Mouse (Mus musculus) liver, adult 2 months (tissue): ENCODE measurements around the gene Jagn1. TPM values are rescaled to one million over a fixed set of nuclear protein-coding genes. Genes with fewer than 3 reads are reported as not detected.

Experiments
- DNase-seq: peaks from one replicate; pipeline ENCODE4 v3.0.0-alpha.2; 2011; ENCODE audit warnings: low read depth, low spot score; ENCODE audit errors: extremely low read depth
- H3K27ac ChIP-seq: fragments of 200-500 bp; replicated peaks from 2 replicates; pipeline ENCODE4 v1.5.1; 2012; ENCODE audit warnings: low read depth, mild to moderate bottlenecking, control low read depth, inconsistent platforms, low read length; ENCODE audit not compliant: insufficient read depth
- H3K27me3 ChIP-seq: fragments of 200-500 bp; 2 replicates; pipeline ENCODE4 v1.6.1; 2012; ENCODE audit warnings: mild to moderate bottlenecking, moderate library complexity, low read length, inconsistent platforms; ENCODE audit not compliant: control insufficient read depth, insufficient read depth
- H3K36me3 ChIP-seq: fragments of 200-500 bp; 2 replicates; pipeline ENCODE4 v1.6.1; 2012; ENCODE audit warnings: low read length, inconsistent platforms; ENCODE audit not compliant: control insufficient read depth, insufficient read depth
- H3K4me1 ChIP-seq: fragments of 200-500 bp; 2 replicates; pipeline ENCODE4 v1.6.1; 2011; ENCODE audit warnings: low read length; ENCODE audit not compliant: control insufficient read depth, insufficient read depth
- H3K4me3 ChIP-seq: fragments of 200-500 bp; 2 replicates; pipeline ENCODE4 v1.5.1; 2011; ENCODE audit warnings: low read depth, mild to moderate bottlenecking, control low read depth, low read length, moderate library complexity; ENCODE audit not compliant: insufficient read depth
- H3K79me2 ChIP-seq: fragments of 200-500 bp; 2 replicates; pipeline ENCODE4 v1.6.1; 2012; ENCODE audit warnings: inconsistent platforms, mild to moderate bottlenecking, low read length, moderate library complexity; ENCODE audit not compliant: control insufficient read depth, insufficient read depth
- H3K9ac ChIP-seq: fragments of 200-500 bp; 2 replicates; pipeline ENCODE4 v1.6.1; 2012; ENCODE audit warnings: low read depth, mild to moderate bottlenecking, control low read depth, inconsistent platforms, low read length
- CTCF ChIP-seq: fragments of 200-500 bp; IDR thresholded peaks from 2 replicates; pipeline ENCODE4 v1.5.1; 2011; ENCODE audit warnings: low read depth, low read length, control low read depth
- POLR2A ChIP-seq: fragments of 200-500 bp; IDR thresholded peaks from 2 replicates; pipeline ENCODE4 v1.6.1; 2011; ENCODE audit warnings: low read length, control low read depth; ENCODE audit not compliant: insufficient read depth; ENCODE audit errors: extremely low read depth
- WGBS: fragments of 180-500 bp; shearing (Covaris S2); methylation state at CpG from one replicate; pipeline ENCODE4 v1.1.7; 2018; 5-methylcytosine and 5-hydroxymethylcytosine counted together
- polyA plus RNA-seq: library from polyadenylated mRNA; depleted of rRNA; stranded (reverse); fragments of >200 nt; gene quantifications from 2 replicates; pipeline ENCODE4 v1.2.3, GENCODE M21; 2012
- total RNA-seq: library from RNA; depleted of rRNA; stranded (reverse); fragments of >200 nt; gene quantifications from 2 replicates; pipeline ENCODE4 v1.2.3, GENCODE M21; 2014

Jagn1 gene
- total and polyA plus RNA-seq, 2 experiments = 20.2 to 61.5 TPM

DNA sequence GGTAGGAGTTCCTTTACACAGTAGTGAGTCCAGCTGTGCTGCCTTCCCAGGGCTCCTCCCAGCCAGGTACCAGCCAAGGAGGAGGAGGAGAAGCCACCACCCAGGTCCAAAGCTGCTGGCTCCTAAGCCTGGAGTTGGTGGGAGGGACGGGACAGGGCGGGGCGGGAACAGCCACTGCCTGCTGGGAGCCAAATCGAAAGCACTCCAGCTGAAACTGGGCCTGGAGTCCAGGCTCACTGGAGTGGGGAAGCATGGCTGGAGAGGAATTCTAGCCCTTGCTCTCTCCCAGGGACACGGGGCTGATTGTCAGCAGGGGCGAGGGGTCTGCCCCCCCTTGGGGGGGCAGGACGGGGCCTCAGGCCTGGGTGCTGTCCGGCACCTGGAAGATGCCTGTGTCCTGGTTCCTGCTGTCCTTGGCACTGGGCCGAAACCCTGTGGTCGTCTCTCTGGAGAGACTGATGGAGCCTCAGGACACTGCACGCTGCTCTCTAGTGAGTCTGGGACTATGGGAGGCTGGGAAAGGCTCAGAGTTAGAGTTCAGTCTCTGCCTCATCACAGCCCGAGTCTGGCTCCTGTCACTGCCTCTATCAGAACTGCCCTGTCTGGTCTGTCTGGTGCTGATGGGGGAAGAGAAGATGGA is 29.0 kb downstream of the Jagn1 start, which contains the start of gene Il17rc:
Gene Il17rc, plus strand, starts transcription at position 131 of the 640 bp plus-strand sequence.
- peak within 1 kb of the TSS; percentile 72 for H3K9ac ChIP-seq
- H3K4me1 ChIP-seq = peaks cover 7% of the 10 kb centered on the region
- H3K4me3 ChIP-seq = peak within 1 kb of the TSS; percentile 60
- no peaks in the 10 kb centered on the region for H3K27me3 ChIP-seq
- peak within 1 kb of the TSS; percentile 60 for H3K27ac ChIP-seq
- no peaks in the 10 kb centered on the region for H3K36me3 ChIP-seq
- peak; percentile 86 for DNase-seq
- peaks cover 5% of the 10 kb centered on the region; the same call in 1 of the 2 replicates for H3K79me2 ChIP-seq
- 12% methylated on average over 12 of the region's 12 CpGs for WGBS
- TF ChIP-seq POLR2A = peak; percentile 87
- TF ChIP-seq CTCF = 0 out of 2 replicates have a peak, but pooled peaks have one; percentile 2

GRCm38 (mm10) chr6:113472061-113472460 is 29.7 kb downstream of the Jagn1 start:
- no peak overlapping the region for H3K9ac ChIP-seq
- DNase-seq = no peak
- no peaks in the 10 kb centered on the region for H3K36me3 ChIP-seq
- H3K27me3 ChIP-seq = no peaks in the 10 kb centered on the region
- H3K27ac ChIP-seq = no peak overlapping the region
- H3K4me1 ChIP-seq = peaks cover 7% of the 10 kb centered on the region
- H3K79me2 ChIP-seq = peaks cover 5% of the 10 kb centered on the region; the same call in 1 of the 2 replicates
- H3K4me3 ChIP-seq = no peak overlapping the region
- WGBS = 83% methylated on average over 10 of the region's 10 CpGs
- TF ChIP-seq CTCF (no peak), POLR2A (no peak)

- TF ChIP-seq CTCF = no peak
- no peak for TF ChIP-seq POLR2A
- no peak overlapping the region for H3K4me3 ChIP-seq
- H3K4me1 ChIP-seq = peaks cover 7% of the 10 kb centered on the region
- H3K9ac ChIP-seq = no peak overlapping the region
- no peak for DNase-seq
- 92% methylated on average over 2 of the region's 2 CpGs for WGBS
- H3K36me3 ChIP-seq = no peaks in the 10 kb centered on the region
- H3K27me3 ChIP-seq = no peaks in the 10 kb centered on the region
- H3K79me2 ChIP-seq = peaks cover 5% of the 10 kb centered on the region; the same call in 1 of the 2 replicates
- H3K27ac ChIP-seq = no peak overlapping the region
Observed at GRCm38 (mm10) chr6:113473246-113473645, 30.9 kb downstream of the Jagn1 start.

GRCm38 (mm10) chr6:113473715-113474114 is 31.3 kb downstream of the Jagn1 start:
- Histone ChIP-seq H3K27me3 (no peaks in the 10 kb centered on the region), H3K4me1 (peaks cover 7% of the 10 kb centered on the region), H3K79me2 (peaks cover 5% of the 10 kb centered on the region; the same call in 1 of the 2 replicates), H3K36me3 (no peaks in the 10 kb centered on the region), H3K9ac (no peak overlapping the region), H3K27ac (no peak overlapping the region), H3K4me3 (no peak overlapping the region)
- no peak for DNase-seq
- 96% methylated on average over 6 of the region's 6 CpGs for WGBS
- TF ChIP-seq POLR2A (no peak), CTCF (no peak)

DNA sequence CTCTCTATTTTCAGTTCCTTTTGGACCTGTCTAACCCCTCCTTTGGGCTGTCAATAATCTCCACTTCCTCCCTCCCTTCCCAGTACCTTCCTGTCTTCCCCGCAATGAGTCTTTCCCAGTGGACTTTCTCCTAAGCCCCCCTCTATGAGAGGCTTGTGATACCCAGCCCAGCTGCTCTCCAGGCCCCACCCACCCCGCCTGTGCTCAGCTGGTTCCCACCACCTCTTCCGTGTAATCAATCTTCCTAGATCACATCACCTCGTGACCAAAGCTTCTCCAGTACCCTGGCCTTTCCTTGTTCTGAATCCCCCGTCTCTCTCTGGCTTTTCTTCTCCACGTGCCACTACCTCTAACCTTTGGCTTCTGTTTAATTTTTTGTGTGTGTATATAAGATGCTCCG is 35.0 kb downstream of the Jagn1 start:
- no peak overlapping the region for H3K9ac ChIP-seq
- no peaks in the 10 kb centered on the region for H3K27me3 ChIP-seq
- no peak overlapping the region for H3K27ac ChIP-seq
- no peaks in the 10 kb centered on the region for H3K36me3 ChIP-seq
- peaks cover 14% of the 10 kb centered on the region for H3K4me1 ChIP-seq
- no peak for TF ChIP-seq POLR2A
- TF ChIP-seq CTCF = no peak
- no peak overlapping the region for H3K4me3 ChIP-seq
- DNase-seq = no peak
- 83% methylated on average over 7 of the region's 7 CpGs for WGBS
- peaks cover under 1% of the 10 kb centered on the region; the same call in 1 of the 2 replicates for H3K79me2 ChIP-seq

GRCm38 (mm10) chr6:113478906-113479305 is 36.5 kb downstream of the Jagn1 start:
- peak; percentile 77 for DNase-seq
- Histone ChIP-seq H3K4me3 (no peak overlapping the region), H3K79me2 (peaks cover 2% of the 10 kb centered on the region; the same call in 1 of the 2 replicates), H3K27me3 (no peaks in the 10 kb centered on the region), H3K36me3 (no peaks in the 10 kb centered on the region), H3K9ac (no peak overlapping the region), H3K4me1 (peaks cover 14% of the 10 kb centered on the region), H3K27ac (0 out of 2 replicates have a peak overlapping the region, but pooled peaks have one; percentile 5)
- TF ChIP-seq CTCF = no peak
- no peak for TF ChIP-seq POLR2A
- WGBS = 31% methylated on average over 10 of the region's 10 CpGs
